Mouse (Mus musculus): ENCODE measurements around the gene Grm7.

DNA sequence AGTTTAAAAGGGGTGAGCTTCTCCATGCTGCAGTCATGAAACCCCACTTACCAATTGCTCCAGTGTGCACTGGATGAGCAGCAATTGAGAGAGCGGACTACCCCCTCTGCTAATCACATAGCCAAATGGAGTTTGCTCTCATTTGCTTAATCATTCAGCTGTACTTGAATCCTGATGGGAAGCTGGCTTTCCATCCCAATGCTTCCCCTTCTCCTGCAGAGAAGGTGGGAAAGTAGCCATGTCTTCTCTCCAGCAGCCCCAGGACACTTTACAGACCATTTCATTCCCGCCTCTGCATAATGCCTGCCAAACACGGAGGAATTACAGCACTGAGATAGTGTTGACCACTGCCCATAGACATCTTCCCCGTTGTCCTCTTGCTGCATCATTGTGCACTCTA, 414.6 kb downstream of the Grm7 start:
- TF ChIP-seq CHD2 (IDR thresholded peaks at IDR 0.05; ENCODE audit: low read depth, low read length) (no peak), ZNF384 (IDR thresholded peaks at IDR 0.05; ENCODE audit: low read depth, low read length) (no peak)
